Mouse (Mus musculus) cerebellum, postnatal 25 days (tissue): ENCODE data around the gene Armc9.

Experiments
- DNase-seq, 2 experiments: peaks; one replicate each; pipeline ENCODE4 v3.0.0; 2021; ENCODE audit warnings: mixed read lengths in 2 of 2

The Armc9 gene

DNA sequence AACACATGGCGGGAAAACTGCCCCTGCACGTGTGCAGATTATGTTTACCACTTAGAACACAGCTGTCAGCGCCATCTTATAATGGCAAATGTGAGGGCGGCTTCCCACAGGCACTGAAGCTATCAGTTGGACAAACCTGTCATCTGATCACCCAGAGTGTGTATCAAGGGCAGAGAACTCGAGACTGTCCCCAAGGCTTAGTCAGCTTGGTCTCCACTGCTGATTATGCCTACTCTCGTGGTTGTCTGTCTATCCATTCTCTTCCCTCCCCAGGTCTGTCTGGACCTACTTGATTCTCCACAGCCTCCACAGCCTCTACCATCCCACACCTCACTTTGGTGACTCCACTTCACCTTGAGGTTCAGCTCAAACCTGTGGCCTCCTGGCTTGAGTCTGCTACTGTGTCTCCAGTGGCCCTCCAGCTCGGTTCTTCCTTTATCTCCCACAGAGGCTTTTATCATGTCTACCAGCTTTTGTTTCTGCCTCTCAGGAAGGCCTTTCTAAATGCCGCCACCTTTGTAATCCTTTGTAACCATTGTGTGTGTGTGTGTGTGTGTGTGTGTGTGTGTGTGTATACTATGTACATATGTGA lies 166.3 kb downstream of the Armc9 start:
- DNase-seq: no peak
